Mouse (Mus musculus) midbrain, embryonic 11.5 days (tissue): Measurements from ENCODE around the gene Zfp26. TPM values are rescaled to one million over a fixed set of nuclear protein-coding genes. Genes with fewer than 3 reads are reported as not detected.

Source experiments
- ATAC-seq: fragments of 200-750 bp; cut with Nextera tagmentation; 2 replicates; pipeline ENCODE4 v1.8.0; 2017; ENCODE audit warnings: moderate TSS enrichment, moderate library complexity; ENCODE audit not compliant: low FRiP score
- DNase-seq: peaks from one replicate; pipeline ENCODE4 v3.0.0; 2015; ENCODE audit warnings: low spot score; ENCODE audit errors: missing footprints
- H3K27ac ChIP-seq: fragments of 300-500 bp; sonication (generic); 2 replicates; pipeline ENCODE4 v1.5.1; 2014; ENCODE audit warnings: low read depth, low read length
- H3K27me3 ChIP-seq: fragments of 300-500 bp; sonication (generic); 2 replicates; pipeline ENCODE4 v1.6.1; 2014; ENCODE audit warnings: mild to moderate bottlenecking, low read length, moderate library complexity, mixed read lengths; ENCODE audit not compliant: control insufficient read depth, insufficient read depth
- H3K36me3 ChIP-seq: fragments of 300-500 bp; sonication (generic); 2 replicates; pipeline ENCODE4 v1.6.1; 2014; ENCODE audit warnings: mild to moderate bottlenecking, low read length, moderate library complexity, mixed read lengths; ENCODE audit not compliant: control insufficient read depth, insufficient read depth
- H3K4me1 ChIP-seq: fragments of 300-500 bp; sonication (generic); 2 replicates; pipeline ENCODE4 v1.6.1; 2014; ENCODE audit warnings: low read length; ENCODE audit not compliant: control insufficient read depth, insufficient read depth
- H3K4me2 ChIP-seq: fragments of 300-500 bp; sonication (generic); 2 replicates; pipeline ENCODE4 v1.6.1; 2014; ENCODE audit warnings: mild to moderate bottlenecking, moderate library complexity
- H3K4me3 ChIP-seq: fragments of 300-500 bp; sonication (generic); 2 replicates; pipeline ENCODE4 v1.5.1; 2014; ENCODE audit warnings: low read depth, low read length
- H3K9ac ChIP-seq: fragments of 300-500 bp; sonication (generic); 2 replicates; pipeline ENCODE4 v1.6.1; 2014; ENCODE audit warnings: low read length
- H3K9me3 ChIP-seq: fragments of 300-500 bp; sonication (generic); 2 replicates; pipeline ENCODE4 v1.6.1; 2016; ENCODE audit warnings: low read length; ENCODE audit not compliant: control insufficient read depth
- WGBS: fragments of 180-500 bp; shearing (Covaris S2); extraction: QIAGEN DNeasy Blood & Tissue Kit; methylation state at CpG from one replicate; pipeline ENCODE4 v1.1.7; 2014; 5-methylcytosine and 5-hydroxymethylcytosine counted together
- polyA plus RNA-seq: library from polyadenylated mRNA; unstranded; fragments of >200 nt; fragmentation: Nextera tagmentation; extraction: Ambion mirVana; gene quantifications from 2 replicates; pipeline ENCODE4 v1.2.1, GENCODE M21; 2014

Zfp26 gene
- polyA plus RNA-seq, 1 experiment from 2014 or later = 30.9 TPM

DNA sequence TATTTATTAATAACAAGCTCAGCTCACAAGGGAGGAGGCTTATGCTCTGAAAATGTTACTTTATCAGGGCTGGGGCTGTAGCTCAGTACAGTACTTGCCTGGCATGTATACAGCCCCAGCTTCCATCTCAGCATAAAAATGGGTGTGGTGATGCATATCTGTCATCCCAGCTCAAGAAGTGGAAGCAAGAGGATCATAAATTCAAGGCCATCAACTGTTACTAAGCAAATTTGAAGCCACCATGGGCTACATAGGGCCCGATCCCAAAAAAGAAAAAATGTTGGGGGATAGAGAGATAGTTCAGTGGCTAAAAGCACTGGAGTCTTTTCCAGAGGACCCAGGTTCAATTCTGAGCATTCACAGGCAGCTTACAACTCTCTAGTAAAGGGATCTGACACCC, 16.7 kb upstream of the Zfp26 start:
- ATAC-seq (no peak), DNase-seq (no peak)
- peaks cover 29% of the 10 kb centered on the region for H3K36me3 ChIP-seq
- 96% methylated on average over 1 of the region's 1 CpGs for WGBS
- H3K4me1 ChIP-seq = no peaks in the 10 kb centered on the region
- H3K4me2 ChIP-seq = no peak overlapping the region
- H3K9ac ChIP-seq = no peak overlapping the region
- no peak overlapping the region for H3K4me3 ChIP-seq
- H3K27me3 ChIP-seq = no peaks in the 10 kb centered on the region
- no peaks in the 10 kb centered on the region for H3K9me3 ChIP-seq
- H3K27ac ChIP-seq = no peak overlapping the region

DNA sequence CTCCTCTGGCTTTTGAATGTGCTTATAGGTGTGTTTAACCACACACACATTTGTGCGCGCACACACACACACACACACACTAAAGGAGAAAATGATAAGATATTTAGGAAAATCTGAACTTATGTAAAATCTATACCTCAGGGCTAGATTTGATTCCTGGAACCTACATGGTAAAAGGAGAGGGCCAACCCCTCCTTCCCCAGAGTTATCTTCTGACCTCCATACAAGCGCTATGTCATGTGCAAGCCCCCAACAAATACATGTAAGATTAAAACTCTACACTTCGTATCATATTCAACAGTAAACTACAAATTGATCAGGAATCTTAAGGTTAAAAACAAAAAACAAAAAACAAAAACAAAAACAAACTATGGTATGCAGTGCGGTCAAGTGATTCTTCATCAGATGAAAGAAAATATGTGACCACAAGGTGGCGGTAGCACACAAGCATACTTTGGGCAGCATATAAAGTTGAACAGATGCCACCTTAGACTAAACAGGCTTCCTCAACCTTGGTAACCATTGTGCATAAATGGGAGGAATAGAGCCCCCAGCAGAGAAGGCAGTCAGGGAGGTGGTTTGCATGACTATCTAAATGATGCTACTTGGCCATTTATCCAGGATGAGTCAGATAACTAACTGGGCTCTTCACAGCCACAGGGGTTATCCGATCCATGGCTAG, 6.9 kb upstream of the Zfp26 start:
- ATAC-seq (peak; percentile 75), DNase-seq (peak; percentile 96)
- Histone ChIP-seq H3K4me1 (no peaks in the 10 kb centered on the region), H3K27me3 (no peaks in the 10 kb centered on the region), H3K4me3 (no peak overlapping the region), H3K27ac (no peak overlapping the region), H3K9ac (no peak overlapping the region), H3K4me2 (no peak overlapping the region), H3K36me3 (peaks cover 26% of the 10 kb centered on the region), H3K9me3 (peaks cover 11% of the 10 kb centered on the region)
- 56% methylated on average over 7 of the region's 7 CpGs for WGBS

DNA sequence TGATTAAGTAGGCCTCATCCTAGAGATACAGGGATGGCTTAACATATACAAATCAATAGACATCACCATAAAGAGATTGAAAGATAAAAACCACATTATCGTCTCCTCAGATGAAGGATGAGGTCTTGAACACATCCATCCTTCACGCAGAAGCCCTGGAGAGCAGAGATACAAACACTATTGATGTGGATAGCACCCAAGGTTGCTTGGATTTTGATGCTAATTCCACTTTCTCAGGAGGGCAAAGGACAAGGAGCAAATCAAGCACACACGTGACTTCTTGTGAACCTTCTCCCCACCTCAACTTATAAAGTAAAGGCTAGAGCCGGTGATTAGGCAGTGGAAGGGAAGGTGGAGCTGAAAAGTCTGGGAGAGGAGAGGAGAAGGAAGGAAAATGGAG, 6.3 kb downstream of the Zfp26 start:
- Histone ChIP-seq H3K9ac (no peak overlapping the region), H3K4me2 (no peak overlapping the region), H3K27ac (no peak overlapping the region), H3K4me1 (peaks cover 3% of the 10 kb centered on the region; the same call in 1 of the 2 replicates), H3K27me3 (no peaks in the 10 kb centered on the region), H3K36me3 (peaks cover 17% of the 10 kb centered on the region), H3K4me3 (no peak overlapping the region), H3K9me3 (no peaks in the 10 kb centered on the region)
- no peak for ATAC-seq
- WGBS = 90% methylated on average over 4 of the region's 4 CpGs
- DNase-seq = peak; percentile 66

DNA sequence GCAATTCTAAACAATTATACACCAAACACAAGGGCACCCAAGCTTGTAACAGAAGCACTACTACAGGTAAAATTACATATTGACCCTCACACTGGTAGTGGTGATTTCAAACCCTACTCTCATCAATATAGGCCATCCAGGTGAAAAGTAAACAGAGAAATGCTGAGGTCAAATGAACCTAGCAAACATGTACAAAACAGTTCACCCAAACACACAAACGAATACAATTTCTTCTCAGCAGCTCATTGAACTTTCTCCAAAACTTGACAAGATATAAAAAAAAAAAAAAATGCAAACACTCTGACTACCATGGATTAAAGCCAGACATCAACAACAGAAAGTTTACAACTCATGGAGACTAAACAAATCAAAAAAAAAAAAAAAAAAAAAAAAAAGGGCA, 8.5 kb downstream of the Zfp26 start:
- WGBS = 97% methylated on average over 1 of the region's 1 CpGs
- no peak overlapping the region for H3K4me3 ChIP-seq
- DNase-seq (peak; percentile 54), ATAC-seq (no peak)
- H3K4me1 ChIP-seq = no peaks in the 10 kb centered on the region
- H3K9me3 ChIP-seq = no peaks in the 10 kb centered on the region
- no peaks in the 10 kb centered on the region for H3K27me3 ChIP-seq
- H3K27ac ChIP-seq = no peak overlapping the region
- H3K36me3 ChIP-seq = peaks cover 14% of the 10 kb centered on the region
- H3K9ac ChIP-seq = no peak overlapping the region
- H3K4me2 ChIP-seq = no peak overlapping the region

DNA sequence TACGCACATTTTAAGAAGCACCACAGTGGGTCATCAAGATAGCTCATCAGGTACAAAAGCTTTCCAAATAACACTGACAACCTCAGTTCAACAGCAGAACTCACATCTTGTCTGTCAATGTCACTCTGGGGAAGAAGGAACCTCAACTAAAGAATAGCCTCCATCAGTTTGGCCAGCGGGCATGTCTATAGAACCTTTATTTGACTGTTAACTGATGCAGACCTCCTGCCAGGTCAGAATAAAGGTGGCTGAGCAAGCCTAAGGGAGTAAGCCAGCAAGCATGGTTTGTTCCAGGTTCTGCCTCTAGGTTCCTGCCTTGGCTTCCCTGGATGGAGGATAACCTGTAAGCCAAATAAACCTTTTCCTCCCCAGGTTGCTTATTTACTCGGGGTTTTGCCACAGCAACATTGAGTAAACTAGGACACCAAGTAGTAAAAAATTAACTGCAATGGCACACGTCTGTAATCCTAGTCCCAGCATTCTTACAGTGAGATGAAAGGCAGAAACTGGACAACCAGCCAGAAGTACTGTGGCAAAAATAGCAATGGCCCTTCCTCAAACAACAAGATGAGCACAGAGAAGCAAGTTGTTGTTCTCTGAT, 16.7 kb downstream of the Zfp26 start:
- Histone ChIP-seq H3K36me3 (peaks cover 34% of the 10 kb centered on the region), H3K27ac (no peak overlapping the region), H3K27me3 (no peaks in the 10 kb centered on the region), H3K4me3 (no peak overlapping the region), H3K4me2 (no peak overlapping the region), H3K9ac (no peak overlapping the region), H3K4me1 (no peaks in the 10 kb centered on the region), H3K9me3 (no peaks in the 10 kb centered on the region; the same call in 1 of the 2 replicates)
- ATAC-seq = no peak
- WGBS = 96% methylated on average over 4 of the region's 4 CpGs
- DNase-seq = peak; percentile 60

DNA sequence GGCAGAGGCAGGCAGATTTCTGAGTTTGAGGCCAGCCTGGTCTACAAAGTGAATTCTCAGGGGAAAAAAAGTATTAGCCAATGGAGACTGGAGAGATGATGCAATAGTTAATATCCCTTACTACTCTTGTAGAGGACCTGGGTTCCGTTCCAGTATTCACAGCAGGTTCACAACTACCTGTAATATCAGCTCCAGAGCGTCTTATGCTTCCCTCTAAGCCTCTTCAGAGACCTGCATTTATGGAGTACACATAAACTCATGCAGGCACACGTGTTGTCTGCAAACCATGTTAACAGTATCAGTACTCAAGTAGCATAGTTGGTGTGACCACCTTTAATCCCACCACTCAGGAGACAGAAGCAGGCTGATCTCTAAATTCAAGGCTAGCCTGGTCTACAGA, 30.0 kb downstream of the Zfp26 start:
- no peaks in the 10 kb centered on the region for H3K27me3 ChIP-seq
- no peaks in the 10 kb centered on the region for H3K4me1 ChIP-seq
- peak; percentile 81 for DNase-seq
- no peak overlapping the region for H3K4me3 ChIP-seq
- no peak overlapping the region for H3K4me2 ChIP-seq
- WGBS = 85% methylated on average over 3 of the region's 3 CpGs
- H3K36me3 ChIP-seq = no peaks in the 10 kb centered on the region
- ATAC-seq = no peak
- no peak overlapping the region for H3K9ac ChIP-seq
- H3K9me3 ChIP-seq = no peaks in the 10 kb centered on the region
- H3K27ac ChIP-seq = no peak overlapping the region

DNA sequence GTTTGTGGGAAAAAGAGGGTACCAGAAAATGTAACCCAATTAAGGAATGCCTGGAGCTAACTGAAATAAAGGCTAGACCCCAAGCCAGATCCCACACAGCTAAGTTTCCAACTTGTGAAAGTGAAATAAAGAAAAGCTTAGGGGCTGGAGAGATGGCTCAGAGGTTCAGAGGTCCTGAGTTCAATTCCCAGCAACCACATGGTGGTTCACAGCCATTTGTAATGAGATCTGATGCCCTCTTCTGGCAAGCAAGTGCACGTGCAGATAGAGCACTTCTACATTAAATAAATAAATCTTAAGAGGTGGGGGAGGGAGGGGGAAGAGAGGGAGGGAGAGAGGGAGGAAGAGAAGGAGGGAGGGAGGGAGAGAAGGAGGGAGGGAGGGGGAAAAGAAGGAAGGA, 48.5 kb downstream of the Zfp26 start:
- Histone ChIP-seq H3K27me3 (no peaks in the 10 kb centered on the region), H3K4me3 (no peak overlapping the region), H3K4me2 (no peak overlapping the region), H3K9ac (no peak overlapping the region), H3K36me3 (no peaks in the 10 kb centered on the region), H3K9me3 (no peaks in the 10 kb centered on the region), H3K27ac (no peak overlapping the region), H3K4me1 (no peaks in the 10 kb centered on the region)
- ATAC-seq (no peak), DNase-seq (peak; percentile 57)
- WGBS = 13% methylated on average over 1 of the region's 1 CpGs

DNA sequence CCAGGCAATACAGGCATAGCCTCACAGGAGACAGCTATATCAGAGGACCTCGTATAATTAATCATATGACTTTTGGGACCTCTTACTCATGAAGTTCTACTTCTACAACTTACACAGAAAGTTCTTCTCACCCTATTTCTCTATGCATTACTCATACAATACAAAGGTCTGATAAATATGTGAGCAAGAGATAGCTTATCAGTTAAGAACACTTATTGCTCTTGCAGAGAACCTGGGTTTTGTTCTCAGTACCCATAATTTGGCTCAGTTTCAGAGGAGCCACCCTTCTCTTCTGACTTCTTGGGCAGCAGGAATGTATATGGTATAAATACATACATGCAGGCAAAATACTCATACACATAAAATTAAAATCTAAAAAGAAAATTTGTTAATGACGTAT, 50.6 kb downstream of the Zfp26 start:
- DNase-seq = no peak

DNA sequence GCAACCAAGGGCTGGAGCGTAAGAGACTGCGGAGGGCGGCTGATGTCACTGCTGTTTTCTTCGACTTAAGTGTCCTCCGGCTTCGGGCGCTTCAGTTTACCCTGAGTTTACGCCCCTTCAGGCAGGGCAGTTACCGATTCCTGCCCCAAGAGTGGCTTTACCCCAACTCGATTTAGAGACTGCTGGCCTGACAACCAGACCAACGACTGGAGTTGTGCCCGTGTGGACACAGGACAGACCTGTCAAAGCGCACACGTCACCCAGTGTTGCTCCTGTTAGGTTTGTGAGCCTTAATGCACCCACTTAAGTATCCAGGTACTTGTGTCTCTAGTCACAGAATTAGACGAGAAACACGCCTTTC, 74.6 kb downstream of the Zfp26 start:
- ATAC-seq (peak; percentile 81; the same call in 1 of the 2 replicates), DNase-seq (no peak)
- peaks cover 4% of the 10 kb centered on the region; the same call in 1 of the 2 replicates for H3K4me1 ChIP-seq
- no peaks in the 10 kb centered on the region for H3K27me3 ChIP-seq
- no peak overlapping the region for H3K27ac ChIP-seq
- 19% methylated on average over 16 of the region's 16 CpGs for WGBS
- H3K4me2 ChIP-seq = peak overlapping the region; percentile 65
- peaks cover 2% of the 10 kb centered on the region; the same call in 1 of the 2 replicates for H3K9me3 ChIP-seq
- H3K9ac ChIP-seq = peak overlapping the region; percentile 71
- H3K4me3 ChIP-seq = peak overlapping the region; percentile 53
- H3K36me3 ChIP-seq = no peaks in the 10 kb centered on the region

More for the DNA sequence above, 50.6 kb downstream of the Zfp26 start:
- no peaks in the 10 kb centered on the region for H3K9me3 ChIP-seq
- H3K36me3 ChIP-seq = no peaks in the 10 kb centered on the region
- no peak for ATAC-seq
- no peak overlapping the region for H3K4me2 ChIP-seq
- no peaks in the 10 kb centered on the region for H3K27me3 ChIP-seq
- WGBS = 90% methylated on average over 2 of the region's 2 CpGs
- H3K27ac ChIP-seq = no peak overlapping the region
- no peak overlapping the region for H3K4me3 ChIP-seq
- no peaks in the 10 kb centered on the region for H3K4me1 ChIP-seq
- H3K9ac ChIP-seq = no peak overlapping the region
